Mouse (Mus musculus) C2C12 (cell line): ENCODE measurements around the gene Atrnl1. TPM values are rescaled to one million over a fixed set of nuclear protein-coding genes. Genes with fewer than 3 reads are reported as not detected.

Source experiments
- H3K27me3 ChIP-seq: one replicate; pipeline ENCODE4 v1.6.1; 2011; ENCODE audit not compliant: control insufficient read depth, insufficient read depth, insufficient read length
- H3K36me3 ChIP-seq: one replicate; pipeline ENCODE4 v1.6.1; 2011; ENCODE audit not compliant: control insufficient read depth, insufficient read depth
- H3K4me3 ChIP-seq: one replicate; pipeline ENCODE4 v1.5.1; 2011; ENCODE audit warnings: mild to moderate bottlenecking, control low read depth; ENCODE audit not compliant: poor library complexity, insufficient read depth, severe bottlenecking
- H3K79me2 ChIP-seq: one replicate; pipeline ENCODE4 v1.6.1; 2011; ENCODE audit not compliant: control insufficient read depth, insufficient read depth
- H3K79me3 ChIP-seq: one replicate; pipeline ENCODE4 v1.6.1; 2011; ENCODE audit warnings: low read depth, control low read depth
- H3ac ChIP-seq: one replicate; pipeline ENCODE3; 2011; ENCODE audit warnings: low read depth; ENCODE audit not compliant: control insufficient read depth, insufficient read length
- CEBPB ChIP-seq: IDR thresholded peaks from one replicate; pipeline ENCODE4 v1.6.1; 2011; ENCODE audit warnings: low read depth, mild to moderate bottlenecking, control low read depth, moderate library complexity
- CTCF ChIP-seq: IDR thresholded peaks from one replicate; pipeline ENCODE4 v1.5.1; 2011; ENCODE audit not compliant: control insufficient read depth, insufficient read depth, insufficient read length
- FOSL1 ChIP-seq: IDR thresholded peaks from one replicate; pipeline ENCODE4 v1.8.0; 2011; ENCODE audit warnings: mild to moderate bottlenecking, low read length; ENCODE audit not compliant: poor library complexity, insufficient read depth, severe bottlenecking
- MAX ChIP-seq: IDR thresholded peaks from one replicate; pipeline ENCODE4 v1.6.1; 2011; ENCODE audit warnings: mild to moderate bottlenecking, control low read depth
- MYOD1 ChIP-seq: IDR thresholded peaks from one replicate; pipeline ENCODE4 v1.6.1; 2011; ENCODE audit warnings: low read depth; ENCODE audit not compliant: control insufficient read depth, insufficient read length
- MYOG ChIP-seq: IDR thresholded peaks from one replicate; pipeline ENCODE4 v1.6.1; 2011; ENCODE audit not compliant: control insufficient read depth, insufficient read length; ENCODE audit errors: extremely low read depth
- USF1 ChIP-seq: IDR thresholded peaks from one replicate; pipeline ENCODE4 v1.6.1; 2011; ENCODE audit warnings: low read depth, mild to moderate bottlenecking, control low read depth, moderate library complexity
- polyA plus RNA-seq: library from polyadenylated mRNA; unstranded; fragments of >200 nt; fragmentation: generic; extraction: Trizol; gene quantifications from one replicate; pipeline ENCODE4 v1.2.1, GENCODE M21; 2012; ENCODE audit warnings: missing spikeins

Gene Atrnl1
- polyA plus RNA-seq, 1 experiment, result 3.3 TPM

GRCm38 (mm10) chr19:58082751-58083150, 471.9 kb downstream of the Atrnl1 start:
- Histone ChIP-seq H3K79me2 (no peaks in the 10 kb centered on the region), H3ac (no peak overlapping the region), H3K36me3 (no peaks in the 10 kb centered on the region), H3K4me3 (no peak overlapping the region), H3K79me3 (no peaks in the 10 kb centered on the region), H3K27me3 (no peaks in the 10 kb centered on the region)
- TF ChIP-seq MYOG (no peak), USF1 (no peak), MAX (no peak)

- no peaks in the 10 kb centered on the region for H3K36me3 ChIP-seq
- H3K27me3 ChIP-seq, result no peaks in the 10 kb centered on the region
- no peak for TF ChIP-seq FOSL1
- TF ChIP-seq USF1, result no peak
- TF ChIP-seq CEBPB, result no peak
- no peak for TF ChIP-seq MAX
- TF ChIP-seq CTCF, result no peak
- no peak for TF ChIP-seq MYOD1
- TF ChIP-seq MYOG, result no peak
Observed at GRCm38 (mm10) chr19:58084826-58085225, 474.0 kb downstream of the Atrnl1 start.

GRCm38 (mm10) chr19:58086734-58087133, 475.9 kb downstream of the Atrnl1 start:
- no peaks in the 10 kb centered on the region for H3K79me3 ChIP-seq
- H3ac ChIP-seq, result no peak overlapping the region
- TF ChIP-seq CEBPB, result no peak
- no peak for TF ChIP-seq CTCF
- no peak for TF ChIP-seq USF1
- TF ChIP-seq MYOG, result no peak

More at GRCm38 (mm10) chr19:58084826-58085225, 474.0 kb downstream of the Atrnl1 start:
- Histone ChIP-seq H3K79me3 (no peaks in the 10 kb centered on the region), H3K4me3 (no peak overlapping the region), H3ac (no peak overlapping the region), H3K79me2 (no peaks in the 10 kb centered on the region)

GRCm38 (mm10) chr19:58087901-58088300, 477.1 kb downstream of the Atrnl1 start:
- Histone ChIP-seq H3K27me3 (no peaks in the 10 kb centered on the region), H3K4me3 (no peak overlapping the region), H3K79me2 (no peaks in the 10 kb centered on the region), H3K79me3 (no peaks in the 10 kb centered on the region), H3ac (no peak overlapping the region), H3K36me3 (no peaks in the 10 kb centered on the region)
- no peak for TF ChIP-seq MAX
- TF ChIP-seq MYOD1, result no peak
- no peak for TF ChIP-seq CEBPB
- no peak for TF ChIP-seq FOSL1
- TF ChIP-seq USF1, result no peak
- no peak for TF ChIP-seq CTCF
- TF ChIP-seq MYOG, result no peak

More at GRCm38 (mm10) chr19:58086734-58087133, 475.9 kb downstream of the Atrnl1 start:
- Histone ChIP-seq H3K36me3 (no peaks in the 10 kb centered on the region), H3K4me3 (no peak overlapping the region), H3K27me3 (no peaks in the 10 kb centered on the region), H3K79me2 (no peaks in the 10 kb centered on the region)

- Histone ChIP-seq H3K79me2 (no peaks in the 10 kb centered on the region), H3ac (no peak overlapping the region), H3K36me3 (no peaks in the 10 kb centered on the region), H3K79me3 (no peaks in the 10 kb centered on the region), H3K4me3 (no peak overlapping the region), H3K27me3 (no peaks in the 10 kb centered on the region)
- TF ChIP-seq CEBPB, result no peak
- TF ChIP-seq CTCF, result no peak
- no peak for TF ChIP-seq USF1
- TF ChIP-seq MAX, result no peak
- TF ChIP-seq MYOD1, result no peak
- TF ChIP-seq MYOG, result no peak
- TF ChIP-seq FOSL1, result no peak
Observed at GRCm38 (mm10) chr19:58088433-58088832, 477.6 kb downstream of the Atrnl1 start.

- Histone ChIP-seq H3ac (no peak overlapping the region), H3K36me3 (no peaks in the 10 kb centered on the region), H3K79me3 (no peaks in the 10 kb centered on the region), H3K27me3 (no peaks in the 10 kb centered on the region), H3K79me2 (no peaks in the 10 kb centered on the region), H3K4me3 (no peak overlapping the region)
- TF ChIP-seq USF1, result no peak
- no peak for TF ChIP-seq MYOD1
- TF ChIP-seq MYOG, result no peak
- TF ChIP-seq CEBPB, result no peak
- no peak for TF ChIP-seq FOSL1
- TF ChIP-seq MAX, result no peak
- no peak for TF ChIP-seq CTCF
Observed at GRCm38 (mm10) chr19:58091911-58092310, 481.1 kb downstream of the Atrnl1 start.
